Comparison of ENCODE assay signal across 8 mouse cellular contexts in the genomic region with DNA sequence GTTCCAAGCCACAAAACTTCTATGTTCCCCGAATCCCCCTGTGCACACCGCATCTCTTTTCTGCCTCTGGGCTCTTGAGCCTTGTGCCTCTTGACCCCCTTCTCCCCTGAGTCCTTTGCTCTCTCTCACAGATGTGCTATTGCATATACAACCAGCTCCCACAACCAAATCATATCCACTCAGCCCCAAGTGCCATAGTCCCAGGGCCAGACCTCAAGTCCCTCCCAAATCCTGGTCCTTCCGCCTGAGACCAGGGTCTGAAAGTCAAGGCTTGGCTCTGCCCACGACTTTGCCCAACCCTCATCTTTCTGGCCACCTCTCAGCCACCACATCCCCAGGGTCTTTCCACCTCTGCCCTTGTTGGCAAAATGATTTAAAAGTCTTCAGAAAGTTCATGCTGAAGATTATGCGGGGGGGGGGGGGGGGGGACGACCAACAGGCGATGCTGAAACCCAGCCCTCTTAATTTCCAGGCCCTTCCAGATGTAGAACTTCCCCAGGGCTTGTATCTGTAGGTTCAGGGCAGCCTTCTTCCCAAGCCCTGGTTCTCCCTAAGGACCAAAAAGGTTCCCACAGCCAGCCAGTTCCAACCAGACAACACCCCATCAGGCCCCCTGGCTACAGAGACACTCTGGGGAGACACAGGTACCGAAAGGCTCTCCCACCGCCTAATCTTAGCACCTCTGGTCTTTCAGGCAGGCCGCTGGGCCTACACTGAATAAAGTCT. TPM values are rescaled to one million over a fixed set of nuclear protein-coding genes. Genes with fewer than 3 reads are reported as not detected.
DNase-seq lines count a peak whose midpoint lies in the region; ATAC-seq and TF ChIP-seq lines count a peak whose summit lies in the region.

No protein-coding gene starts in this region.

- H3K4me1 ChIP-seq in lung, embryonic 16.5 days (replicated peaks; ENCODE audit: control insufficient read depth, insufficient read depth, low read length), result peaks cover 29% of the 10 kb centered on the region
- peaks cover 37% of the 10 kb centered on the region for H3K4me1 ChIP-seq in embryonic facial prominence, embryonic 15.5 days
- H3K4me1 ChIP-seq in hindbrain, postnatal 0 days (ENCODE audit: insufficient read depth, low read length), result peaks cover 9% of the 10 kb centered on the region
- peaks cover 26% of the 10 kb centered on the region for H3K4me1 ChIP-seq in midbrain, embryonic 11.5 days (ENCODE audit: control insufficient read depth, insufficient read depth, low read length)

- H3K9ac ChIP-seq in lung, embryonic 16.5 days (ENCODE audit: low read length), result peak overlapping the region; percentile 92
- H3K9ac ChIP-seq in embryonic facial prominence, embryonic 15.5 days, result peak overlapping the region; percentile 62
- H3K9ac ChIP-seq in hindbrain, postnatal 0 days (replicated peaks; ENCODE audit: low read length), result peak overlapping the region; percentile 86
- peak overlapping the region; percentile 92 for H3K9ac ChIP-seq in midbrain, embryonic 11.5 days (ENCODE audit: low read length)

- DNase-seq in lung, adult 18-20 months, result no peak
- DNase-seq in hindbrain, postnatal 0 days (ENCODE audit: low spot score), result no peak
- DNase-seq in midbrain, embryonic 11.5 days (ENCODE audit: low spot score, missing footprints), result no peak
- DNase-seq in frontal cortex, adult 2 months (ENCODE audit: extremely low spot score in 1 of 2, low spot score in 1 of 2), result no peak
- no peak for DNase-seq in right cerebral cortex, postnatal 25 days
- DNase-seq in c-Kit-positive CD71-positive TER-119-positive erythroid progenitor cells, embryonic 14.5 days (ENCODE audit: low spot score), result no peak

- H3K4me3 ChIP-seq in lung, embryonic 16.5 days (ENCODE audit: low read length), result peak overlapping the region; percentile 90
- peak overlapping the region; percentile 70 for H3K4me3 ChIP-seq in embryonic facial prominence, embryonic 15.5 days (replicated peaks)
- H3K4me3 ChIP-seq in hindbrain, postnatal 0 days (ENCODE audit: low read length), result peak overlapping the region; percentile 89
- H3K4me3 ChIP-seq in midbrain, embryonic 11.5 days (ENCODE audit: low read depth, low read length), result peak overlapping the region; percentile 85

- no peaks in the 10 kb centered on the region for H3K9me3 ChIP-seq in lung, embryonic 16.5 days (ENCODE audit: control insufficient read depth, low read length)
- H3K9me3 ChIP-seq in embryonic facial prominence, embryonic 15.5 days (replicated peaks), result no peaks in the 10 kb centered on the region
- H3K9me3 ChIP-seq in hindbrain, postnatal 0 days (ENCODE audit: low read length), result no peaks in the 10 kb centered on the region
- H3K9me3 ChIP-seq in midbrain, embryonic 11.5 days (ENCODE audit: control insufficient read depth, low read length), result no peaks in the 10 kb centered on the region

- no peak for TF ChIP-seq CTCF in hindbrain, postnatal 0 days (IDR thresholded peaks at IDR 0.05; ENCODE audit: low read depth)

- H3K27me3 ChIP-seq in lung, embryonic 16.5 days (ENCODE audit: control insufficient read depth, insufficient read depth, low read depth, low read length), result no peaks in the 10 kb centered on the region
- no peaks in the 10 kb centered on the region for H3K27me3 ChIP-seq in embryonic facial prominence, embryonic 15.5 days
- no peaks in the 10 kb centered on the region for H3K27me3 ChIP-seq in hindbrain, postnatal 0 days (ENCODE audit: insufficient read depth, low read length)
- no peaks in the 10 kb centered on the region; the same call in 1 of the 2 replicates for H3K27me3 ChIP-seq in midbrain, embryonic 11.5 days (ENCODE audit: control insufficient read depth, insufficient read depth, low read length)

- peak overlapping the region; percentile 97 for H3K27ac ChIP-seq in lung, embryonic 16.5 days (ENCODE audit: low read length)
- peak overlapping the region; percentile 86 for H3K27ac ChIP-seq in embryonic facial prominence, embryonic 15.5 days (replicated peaks)
- H3K27ac ChIP-seq in hindbrain, postnatal 0 days, result peak overlapping the region; percentile 81; the same call in 1 of the 2 replicates
- H3K27ac ChIP-seq in midbrain, embryonic 11.5 days (ENCODE audit: low read depth, low read length), result no peak overlapping the region

- peak overlapping the region; percentile 86 for H3K4me2 ChIP-seq in lung, embryonic 16.5 days (ENCODE audit: low read depth, low read length)
- H3K4me2 ChIP-seq in embryonic facial prominence, embryonic 15.5 days (replicated peaks), result peak overlapping the region; percentile 90
- H3K4me2 ChIP-seq in hindbrain, postnatal 0 days (ENCODE audit: low read depth, low read length), result peak overlapping the region; percentile 86
- H3K4me2 ChIP-seq in midbrain, embryonic 11.5 days, result peak overlapping the region; percentile 95

- ATAC-seq in lung, embryonic 16.5 days (ENCODE audit: low read depth), result no peak; the same call in 1 of the 2 replicates
- ATAC-seq in embryonic facial prominence, embryonic 15.5 days (ENCODE audit: insufficient number of reproducible peaks, low FRiP score, low TSS enrichment, low read depth), result 0 out of 2 replicates have a peak, but pooled peaks have one; percentile 1
- no peak for ATAC-seq in hindbrain, postnatal 0 days
- peak; percentile 0; the same call in 1 of the 2 replicates for ATAC-seq in midbrain, embryonic 11.5 days (ENCODE audit: low FRiP score)

- peaks cover 19% of the 10 kb centered on the region for H3K36me3 ChIP-seq in lung, embryonic 16.5 days (ENCODE audit: control insufficient read depth, insufficient read depth, low read length)
- H3K36me3 ChIP-seq in embryonic facial prominence, embryonic 15.5 days, result peaks cover 17% of the 10 kb centered on the region
- H3K36me3 ChIP-seq in hindbrain, postnatal 0 days (ENCODE audit: insufficient read depth, low read length), result peaks cover 7% of the 10 kb centered on the region
- H3K36me3 ChIP-seq in midbrain, embryonic 11.5 days (ENCODE audit: control insufficient read depth, insufficient read depth, low read length), result peaks cover 5% of the 10 kb centered on the region

- WGBS in lung, embryonic 16.5 days, result 8% methylated on average over 9 of the region's 10 CpGs
- WGBS in embryonic facial prominence, embryonic 15.5 days, result 10% methylated on average over 9 of the region's 10 CpGs
- WGBS in hindbrain, postnatal 0 days, result 11% methylated on average over 9 of the region's 10 CpGs
- 19% methylated on average over 9 of the region's 10 CpGs for WGBS in midbrain, embryonic 11.5 days

RNA-seq across cellular contexts. Expression of a gene that starts 1.7 kb away (rescaled TPM):
- 21.5 and 21.7 TPM in 2 replicates for polyA plus RNA-seq in lung, embryonic 16.5 days (2015; fragmentation: Nextera tagmentation; extraction: Ambion mirVana)
- polyA plus RNA-seq in embryonic facial prominence, embryonic 15.5 days (2015; fragmentation: Nextera tagmentation; extraction: Ambion mirVana), result 18.1 and 19.6 TPM in 2 replicates
- total RNA-seq in hindbrain, postnatal 0 days (2014; rRNA removed), result 35.1 and 43.2 TPM in 2 replicates
- 5.8 and 6.2 TPM in 2 replicates for polyA plus RNA-seq in hindbrain, postnatal 0 days (2015; fragmentation: Nextera tagmentation; extraction: Ambion mirVana)
- polyA plus RNA-seq in midbrain, embryonic 11.5 days (2014; fragmentation: Nextera tagmentation; extraction: Ambion mirVana), result 9.3 and 10.6 TPM in 2 replicates
- 40.3 and 45.6 TPM in 2 replicates for polyA plus RNA-seq in frontal cortex, adult 2 months (2012; rRNA removed)

RNA-seq across cellular contexts. Expression of a gene that starts 22.4 kb away (rescaled TPM):
- polyA plus RNA-seq in lung, embryonic 16.5 days (2015; fragmentation: Nextera tagmentation; extraction: Ambion mirVana), result 21.9 and 22.7 TPM in 2 replicates
- polyA plus RNA-seq in embryonic facial prominence, embryonic 15.5 days (2015; fragmentation: Nextera tagmentation; extraction: Ambion mirVana), result 45.7 and 48.2 TPM in 2 replicates
- 166 and 183 TPM in 2 replicates for total RNA-seq in hindbrain, postnatal 0 days (2014; rRNA removed)
- 75.0 and 83.1 TPM in 2 replicates for polyA plus RNA-seq in hindbrain, postnatal 0 days (2015; fragmentation: Nextera tagmentation; extraction: Ambion mirVana)
- 35.5 and 39.5 TPM in 2 replicates for polyA plus RNA-seq in midbrain, embryonic 11.5 days (2014; fragmentation: Nextera tagmentation; extraction: Ambion mirVana)
- 377 and 417 TPM in 2 replicates for polyA plus RNA-seq in frontal cortex, adult 2 months (2012; rRNA removed)

RNA-seq across cellular contexts. Expression of a gene that starts 37.4 kb away (rescaled TPM):
- not detected in 2 replicates for polyA plus RNA-seq in lung, embryonic 16.5 days (2015; fragmentation: Nextera tagmentation; extraction: Ambion mirVana)
- 0.43 TPM in 1 of 2 replicates, not detected in the other for polyA plus RNA-seq in embryonic facial prominence, embryonic 15.5 days (2015; fragmentation: Nextera tagmentation; extraction: Ambion mirVana)
- total RNA-seq in hindbrain, postnatal 0 days (2014; rRNA removed), result not detected in 2 replicates
- polyA plus RNA-seq in hindbrain, postnatal 0 days (2015; fragmentation: Nextera tagmentation; extraction: Ambion mirVana), result not detected in 2 replicates
- 0.44 TPM in 1 of 2 replicates, not detected in the other for polyA plus RNA-seq in midbrain, embryonic 11.5 days (2014; fragmentation: Nextera tagmentation; extraction: Ambion mirVana)
- 0.34 TPM in 1 of 2 replicates, not detected in the other for polyA plus RNA-seq in frontal cortex, adult 2 months (2012; rRNA removed)

RNA-seq across cellular contexts. Expression of a gene that starts 37.5 kb away (rescaled TPM):
- 51.6 and 64.2 TPM in 2 replicates for polyA plus RNA-seq in lung, embryonic 16.5 days (2015; fragmentation: Nextera tagmentation; extraction: Ambion mirVana)
- polyA plus RNA-seq in embryonic facial prominence, embryonic 15.5 days (2015; fragmentation: Nextera tagmentation; extraction: Ambion mirVana), result 54.7 and 57.5 TPM in 2 replicates
- total RNA-seq in hindbrain, postnatal 0 days (2014; rRNA removed), result 31.2 and 42.4 TPM in 2 replicates
- 42.7 and 42.9 TPM in 2 replicates for polyA plus RNA-seq in hindbrain, postnatal 0 days (2015; fragmentation: Nextera tagmentation; extraction: Ambion mirVana)
- 60.7 and 61.9 TPM in 2 replicates for polyA plus RNA-seq in midbrain, embryonic 11.5 days (2014; fragmentation: Nextera tagmentation; extraction: Ambion mirVana)
- polyA plus RNA-seq in frontal cortex, adult 2 months (2012; rRNA removed), result 18.8 and 21.1 TPM in 2 replicates

RNA-seq across cellular contexts. Expression of a gene that starts 54.5 kb away (rescaled TPM):
- 21.6 and 24.0 TPM in 2 replicates for polyA plus RNA-seq in lung, embryonic 16.5 days (2015; fragmentation: Nextera tagmentation; extraction: Ambion mirVana)
- 25.1 and 27.9 TPM in 2 replicates for polyA plus RNA-seq in embryonic facial prominence, embryonic 15.5 days (2015; fragmentation: Nextera tagmentation; extraction: Ambion mirVana)
- total RNA-seq in hindbrain, postnatal 0 days (2014; rRNA removed), result 52.9 and 68.7 TPM in 2 replicates
- 20.1 and 23.4 TPM in 2 replicates for polyA plus RNA-seq in hindbrain, postnatal 0 days (2015; fragmentation: Nextera tagmentation; extraction: Ambion mirVana)
- 24.8 and 24.9 TPM in 2 replicates for polyA plus RNA-seq in midbrain, embryonic 11.5 days (2014; fragmentation: Nextera tagmentation; extraction: Ambion mirVana)
- 56.2 and 63.3 TPM in 2 replicates for polyA plus RNA-seq in frontal cortex, adult 2 months (2012; rRNA removed)

Comparison
In these comparisons a context has a peak if more than half of its experiments do, and no peak if none do; other contexts are left out.
1. ATAC-seq: peak in embryonic facial prominence, embryonic 15.5 days (single experiment) and midbrain, embryonic 11.5 days (single experiment); none in lung, embryonic 16.5 days (single experiment) and hindbrain, postnatal 0 days (single experiment).
2. Peak in every context shown above with its lines, with median percentiles within 50 percentile points of each other: H3K4me2 ChIP-seq, H3K4me3 ChIP-seq and H3K9ac ChIP-seq.